Mouse (Mus musculus): ENCODE data around the gene Skor1. TPM values are rescaled to one million over a fixed set of nuclear protein-coding genes. Genes with fewer than 3 reads are reported as not detected.

Skor1 gene
- total RNA-seq, 2 experiments from 2014 or later = 0.15 TPM

DNA sequence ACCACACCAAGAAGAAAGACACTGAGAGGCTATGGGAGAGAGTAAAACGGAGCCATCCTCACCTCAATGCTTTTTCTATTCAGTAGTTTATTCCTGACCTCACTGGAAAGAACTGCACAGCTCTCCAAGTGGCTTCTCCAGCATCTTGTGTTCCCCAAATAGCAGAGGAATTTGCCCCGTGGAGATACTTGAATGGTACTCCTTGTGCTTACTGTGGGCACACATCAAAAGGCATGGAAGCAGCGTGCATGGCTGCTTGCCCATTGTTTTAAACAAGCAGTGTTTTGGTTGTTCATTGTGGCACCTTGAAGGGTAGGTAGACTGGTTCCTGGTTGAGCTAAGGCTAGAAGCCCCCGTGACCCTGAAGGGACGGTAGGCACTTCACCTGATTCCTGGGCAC, 48.1 kb downstream of the Skor1 start:
- DNase-seq (ENCODE audit: low spot score in 2 of 2) = no peak
- intact Hi-C loops (cut with DNase I) = no loop called here

DNA sequence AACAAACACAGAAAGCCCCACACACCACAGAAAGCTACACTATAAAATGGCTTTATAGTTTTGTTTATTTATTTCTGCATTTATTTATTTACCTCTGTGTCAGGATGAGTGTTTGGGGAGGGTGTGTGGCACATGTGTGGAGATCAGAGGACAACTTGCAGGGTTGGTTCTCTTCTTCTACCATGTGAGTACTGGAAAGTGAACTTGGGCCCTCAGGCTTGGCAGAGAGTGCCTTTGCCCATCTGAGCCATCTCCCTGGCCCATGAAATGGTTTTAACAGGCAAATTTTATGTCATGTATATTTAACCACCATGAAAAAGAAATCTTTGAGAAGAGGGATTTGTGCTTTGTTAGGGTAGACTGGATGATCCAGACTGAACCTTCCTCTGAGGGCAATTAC, 48.9 kb downstream of the Skor1 start:
- intact Hi-C loops (cut with DNase I) = no loop called here
- no peak for DNase-seq (ENCODE audit: low spot score in 2 of 2)

DNA sequence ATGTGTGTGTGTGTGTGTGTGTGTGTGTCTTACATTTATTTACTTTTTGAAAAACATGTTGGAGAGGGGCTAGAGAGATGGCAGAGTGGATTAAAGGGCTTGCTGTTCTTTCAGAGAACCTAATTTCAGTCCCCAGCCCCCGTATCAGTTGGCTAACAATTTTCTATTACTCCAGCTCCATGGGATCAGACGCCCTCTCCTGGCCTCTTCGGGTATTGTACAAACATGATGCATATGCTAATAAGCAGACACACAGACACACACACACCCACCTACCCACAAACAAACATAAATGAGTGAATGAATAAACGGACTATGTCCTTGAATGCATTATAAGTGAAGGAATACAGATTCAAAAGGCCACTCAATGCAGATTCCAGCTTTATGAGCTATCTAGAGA, 49.4 kb downstream of the Skor1 start:
- no peak for DNase-seq (ENCODE audit: low spot score in 2 of 2)
- intact Hi-C loops (cut with DNase I) = no loop called here

DNA sequence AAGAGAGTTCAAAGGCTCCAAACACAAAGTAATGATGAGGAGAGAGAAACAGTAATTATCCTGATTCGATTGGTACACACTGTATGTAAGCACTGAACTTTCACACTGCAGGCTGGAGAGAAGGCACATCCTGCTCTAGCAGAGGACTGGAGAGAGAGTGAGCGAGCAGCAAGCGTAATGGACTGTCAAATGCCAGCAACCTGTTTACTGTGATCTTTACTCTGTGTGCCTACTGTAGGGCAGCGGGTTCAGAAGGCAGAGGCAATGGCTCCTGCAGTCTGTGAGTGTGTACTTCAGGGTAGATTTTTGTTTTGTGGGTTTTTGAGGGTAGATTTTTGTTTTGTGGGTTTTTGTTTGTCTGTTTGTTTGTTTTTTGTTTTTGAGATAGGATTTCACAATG, 49.9 kb downstream of the Skor1 start:
- no peak for DNase-seq (ENCODE audit: low spot score in 2 of 2)
- intact Hi-C loops (cut with DNase I) = no loop called here

DNA sequence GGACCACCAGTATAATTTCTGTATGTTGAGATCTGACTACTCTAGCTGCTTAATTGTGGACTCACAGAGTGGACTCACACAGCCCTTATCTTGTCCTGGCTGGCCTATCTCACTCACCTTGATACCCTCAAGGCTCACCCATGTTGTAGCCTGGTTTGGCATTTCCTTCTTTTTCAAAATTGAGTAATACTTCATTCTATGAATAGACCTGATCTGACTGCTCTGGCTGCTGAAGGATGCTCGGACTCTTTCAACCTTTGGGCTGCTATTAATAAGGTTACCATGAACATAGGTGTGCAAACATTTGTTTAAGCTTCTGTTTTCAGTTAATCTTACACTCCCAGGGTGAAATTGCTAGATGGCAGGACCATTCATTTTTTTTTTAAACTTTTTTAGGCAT, 51.6 kb downstream of the Skor1 start:
- DNase-seq (ENCODE audit: low spot score in 2 of 2) = no peak
- intact Hi-C loops (cut with DNase I) = no loop called here

DNA sequence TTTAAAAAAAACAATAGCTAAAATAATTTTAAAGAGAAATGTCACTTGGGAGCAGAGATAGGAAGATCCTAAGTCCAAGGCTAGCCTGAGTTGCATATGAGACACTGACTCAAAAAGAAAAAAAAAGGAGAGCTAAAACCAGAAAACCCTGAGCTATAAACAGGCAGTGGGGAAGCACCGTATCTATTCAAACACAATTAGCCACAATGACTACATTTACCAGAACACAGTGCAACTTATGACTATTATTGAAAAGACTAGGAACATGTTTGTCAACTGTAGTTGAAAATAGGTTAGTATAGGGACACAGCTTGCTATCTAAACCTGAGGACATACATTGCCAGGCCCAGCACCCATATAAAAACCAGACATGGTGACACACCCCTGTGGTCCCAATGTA, 54.7 kb downstream of the Skor1 start:
- no peak for DNase-seq (ENCODE audit: low spot score in 2 of 2)
- intact Hi-C loops (cut with DNase I) = no loop called here

DNA sequence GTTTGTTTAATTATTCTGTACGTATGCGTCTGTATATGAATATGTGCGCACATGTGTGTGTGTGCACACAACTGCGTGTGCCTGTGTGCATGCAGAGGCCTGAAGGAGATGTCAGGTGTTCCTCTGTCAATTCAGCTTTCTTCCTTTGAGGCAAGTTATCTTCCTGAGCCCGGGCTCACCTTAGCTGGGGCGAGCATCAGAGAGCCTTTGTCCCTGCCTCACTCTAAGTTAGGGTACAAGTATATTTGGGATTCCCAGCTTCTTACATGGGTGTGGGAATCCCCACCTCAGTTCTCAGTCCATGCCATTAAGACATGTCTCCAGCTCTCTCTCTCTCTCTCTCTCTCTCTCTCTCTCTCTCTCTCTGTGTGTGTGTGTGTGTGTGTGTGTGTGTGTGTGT, 56.2 kb downstream of the Skor1 start:
- intact Hi-C loops (cut with DNase I) = no loop called here
- DNase-seq (ENCODE audit: low spot score in 2 of 2) = no peak

DNA sequence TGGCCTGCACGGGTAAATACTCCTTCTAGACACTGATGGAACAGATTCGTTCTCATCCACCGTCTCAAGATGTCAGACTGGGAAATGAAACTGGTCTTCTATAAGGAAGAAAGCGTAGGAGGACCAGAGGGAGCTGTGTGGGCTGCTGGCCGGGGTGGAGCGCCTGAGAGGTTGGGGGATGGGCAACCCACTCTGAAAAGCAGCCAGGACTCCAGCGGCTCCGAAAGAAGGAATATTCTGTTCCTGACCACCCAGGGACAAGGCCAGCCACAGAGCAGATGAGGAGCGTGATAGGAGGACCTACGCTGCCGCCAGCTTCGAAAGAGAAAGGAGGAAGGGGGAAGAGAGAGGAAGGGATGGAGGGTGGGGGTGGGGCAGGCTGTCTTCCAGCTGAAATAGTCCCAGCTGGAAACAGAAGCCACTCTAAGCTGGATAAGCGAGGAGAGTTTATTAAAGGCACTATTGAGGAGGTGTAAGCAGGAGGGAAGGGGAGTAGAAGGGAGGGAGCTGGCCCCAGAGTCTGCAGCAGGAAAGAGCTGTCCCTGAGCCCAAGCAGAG, 56.7 kb downstream of the Skor1 start:
- intact Hi-C loops (cut with DNase I) = no loop called here
- peak; percentile 84 to 91 for DNase-seq (ENCODE audit: low spot score in 2 of 2)

DNA sequence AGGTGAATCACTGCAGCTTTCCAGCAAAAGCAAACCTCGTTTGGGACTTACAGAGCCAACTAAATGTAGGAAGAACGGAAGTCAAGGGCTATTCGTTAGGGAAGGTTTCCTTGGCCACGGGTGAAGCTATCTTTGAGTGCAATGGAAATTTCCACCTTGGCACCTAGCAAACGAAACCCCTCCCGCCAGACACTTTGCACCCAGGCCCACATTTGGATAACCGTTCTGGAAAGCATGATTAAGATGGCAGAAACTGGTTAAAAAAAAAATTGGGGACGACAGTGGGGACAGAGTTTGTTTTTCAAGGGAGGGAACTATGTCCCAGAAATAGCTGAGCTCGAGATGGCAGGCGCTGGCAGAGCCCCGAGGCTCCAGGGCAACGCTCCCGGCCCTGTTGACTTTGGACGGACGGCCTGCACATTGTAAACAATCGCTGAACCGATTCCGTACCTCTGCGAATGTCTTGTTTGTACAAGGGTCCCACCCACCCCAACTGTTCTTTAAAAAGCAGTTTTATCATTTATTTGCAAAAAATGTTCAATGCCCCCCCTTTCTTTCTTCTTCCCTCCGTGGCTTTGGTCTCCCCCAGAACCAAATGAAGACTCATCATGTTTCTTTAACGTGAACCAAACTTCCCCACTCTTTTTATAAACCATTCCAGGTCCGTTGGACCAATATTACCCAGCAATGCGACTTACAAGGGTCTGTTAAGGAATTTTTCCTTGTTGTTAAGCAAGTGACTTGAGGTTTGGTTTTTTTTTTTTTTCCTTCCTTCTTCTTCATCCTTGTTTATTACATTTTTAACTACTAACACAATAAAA, 57.5 kb downstream of the Skor1 start:
- DNase-seq (ENCODE audit: low spot score in 2 of 2) = peak in 1 of 2 experiments; percentile 26
- intact Hi-C loops (cut with DNase I) = no loop called here

DNA sequence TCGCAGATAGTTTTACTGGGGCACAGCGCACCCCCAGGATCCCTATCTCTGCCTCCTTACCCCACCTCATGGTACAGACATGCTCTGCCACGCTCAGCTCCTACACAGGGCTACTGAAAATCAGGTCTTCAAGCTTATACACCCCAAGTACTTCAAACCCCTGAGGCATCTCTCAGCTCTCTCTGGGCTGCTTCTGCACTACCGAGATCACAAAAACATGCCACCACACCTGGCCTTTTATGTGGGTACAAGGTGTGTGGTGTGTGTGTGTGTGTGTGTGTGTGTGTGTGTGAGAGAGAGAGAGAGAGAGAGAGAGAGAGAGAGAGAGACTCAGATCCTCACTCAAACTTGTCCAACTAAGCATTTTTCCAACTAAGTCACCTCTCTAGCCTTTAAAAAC, 59.6 kb downstream of the Skor1 start:
- DNase-seq (ENCODE audit: low spot score in 2 of 2) = no peak
- intact Hi-C loops (cut with DNase I) = no loop called here

Other genes with a start within 250 kb of the Skor1 start
- gene Pias1, start 161.0 kb downstream of the Skor1 start, total RNA-seq (2021) = 10 to 100 TPM; 55.2 to 55.8 TPM
- gene Map2k5, start 228.9 kb upstream of the Skor1 start, total RNA-seq (2021) = 10 to 100 TPM; 30.8 to 31.2 TPM